Mouse (Mus musculus) embryo, embryonic 11.5 days (tissue): ENCODE measurements around the gene Tubb2b.
A peak's percentile ranks its signal among the peaks of the same experiment; 100 is the strongest.

ENCODE experiments used
- DNase-seq: peaks from one replicate; pipeline ENCODE4 v3.0.0-alpha.2; 2012; ENCODE audit warnings: low read depth, low spot score

The Tubb2b gene

DNA sequence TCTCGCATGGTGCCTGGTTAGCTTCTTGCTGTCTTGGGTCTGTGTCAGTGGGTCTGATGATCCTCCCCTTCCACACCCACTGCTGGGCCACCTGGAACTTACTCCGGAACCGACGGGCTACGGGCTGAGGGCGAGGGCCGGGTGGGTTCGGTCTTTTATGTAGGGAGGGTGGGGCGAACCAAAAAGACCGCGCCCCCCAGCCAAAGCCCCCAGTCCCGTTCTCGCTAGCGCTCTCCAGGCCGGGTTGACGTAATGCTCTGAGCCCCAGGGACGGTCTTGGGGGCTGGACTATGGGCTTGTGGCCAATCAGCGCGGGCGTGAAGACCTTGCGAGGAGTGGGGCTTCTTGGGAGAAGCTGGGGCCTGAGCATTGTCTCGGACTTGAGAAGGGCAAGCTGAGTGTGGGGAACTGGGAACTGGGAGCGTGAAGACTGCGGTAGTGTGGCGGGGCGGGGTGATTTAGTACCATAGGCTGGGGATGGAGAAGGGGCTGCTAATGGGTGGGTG, at the start of gene Tubb2b:
Gene Tubb2b, minus strand, starts transcription at position 241 of the 506 bp plus-strand sequence.
- peak; percentile 90 for DNase-seq

GRCm38 (mm10) chr13:34174025-34174424, 43.8 kb upstream of the Tubb2b start:
- no peak for DNase-seq

DNA sequence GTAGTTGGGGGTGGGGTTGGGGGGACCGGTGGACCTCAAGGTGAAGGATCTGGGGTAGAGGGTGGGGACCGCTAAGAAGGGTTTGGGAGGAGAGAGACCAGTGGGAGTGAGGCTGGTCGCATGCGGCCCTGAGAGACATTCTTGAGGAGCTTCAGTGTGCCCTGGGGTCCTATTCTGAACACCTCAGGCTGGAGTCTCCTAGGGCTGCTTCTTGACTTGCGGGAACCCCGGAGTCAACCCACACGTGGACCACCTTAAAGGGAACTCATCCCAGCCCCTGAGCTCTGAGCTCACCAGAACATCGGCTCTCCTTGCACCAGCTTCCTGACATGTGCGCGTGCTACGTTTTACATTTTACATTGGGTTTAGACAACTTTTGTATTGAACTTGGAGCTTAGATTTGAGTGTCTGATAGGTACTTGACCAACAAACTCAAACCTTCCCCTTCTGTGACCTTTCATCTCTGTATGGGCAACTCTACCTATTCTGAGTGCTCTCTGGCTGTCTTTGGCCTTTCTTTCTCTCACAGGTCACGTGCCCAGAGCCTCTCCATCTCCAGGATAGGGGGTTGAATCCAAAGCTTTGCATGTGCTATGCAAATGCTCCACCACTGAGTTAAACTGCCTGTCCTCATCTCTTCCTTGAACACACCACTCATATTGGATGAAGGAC, 33.2 kb upstream of the Tubb2b start:
- no peak for DNase-seq

- peak; percentile 89 for DNase-seq
Observed at GRCm38 (mm10) chr13:34162491-34163303, 32.4 kb upstream of the Tubb2b start, which contains the start of gene Psmg4. Gene Psmg4, plus strand, starts transcription at chr13:34162964.

GRCm38 (mm10) chr13:34159926-34160325, 29.7 kb upstream of the Tubb2b start:
- DNase-seq: no peak

DNA sequence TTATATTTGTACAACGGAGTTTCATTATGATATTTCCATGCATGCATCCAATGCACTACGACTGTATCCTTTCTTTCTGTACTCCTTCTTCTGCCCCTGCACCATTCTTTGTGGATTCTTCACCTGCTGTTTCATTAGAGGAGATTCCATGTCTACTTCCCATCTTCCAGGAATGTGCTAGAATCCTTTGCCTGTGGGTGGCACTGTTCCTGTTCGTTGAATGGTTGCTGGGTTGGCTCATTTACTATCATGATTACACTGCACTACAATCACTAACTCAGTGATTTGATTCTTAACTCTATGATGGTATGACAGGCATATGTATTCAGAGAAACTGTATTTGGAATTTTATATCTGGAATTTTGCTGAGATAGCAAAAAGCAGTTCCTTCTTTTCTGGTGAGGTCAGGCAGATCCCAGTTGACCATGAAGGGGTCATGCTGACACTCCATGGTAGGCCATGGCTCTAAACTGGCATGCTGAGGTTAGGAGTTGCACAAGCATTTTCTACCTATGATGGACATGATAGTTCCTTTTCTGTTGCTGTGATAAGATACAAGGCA, 27.4 kb upstream of the Tubb2b start:
- DNase-seq: no peak

- no peak for DNase-seq
Observed at GRCm38 (mm10) chr13:34156840-34157185, 26.5 kb upstream of the Tubb2b start.

GRCm38 (mm10) chr13:34156133-34156839, 26.0 kb upstream of the Tubb2b start:
- no peak for DNase-seq

DNA sequence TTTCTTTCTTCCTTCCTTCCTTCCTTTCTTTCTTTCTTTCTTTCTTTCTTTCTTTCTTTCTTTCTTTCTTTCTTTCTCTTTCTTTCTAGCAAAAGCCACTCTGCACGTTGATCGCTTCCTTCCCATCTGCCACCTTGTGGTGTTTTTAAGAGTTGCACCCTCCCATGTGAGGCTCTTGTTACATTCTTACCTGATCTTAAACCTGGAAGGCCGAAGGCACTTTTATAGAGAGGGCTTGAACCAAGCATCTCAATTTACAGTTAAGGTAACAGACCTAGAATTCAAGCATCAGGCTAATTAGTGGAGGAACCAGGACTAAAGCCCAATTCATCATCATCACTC, 24.6 kb upstream of the Tubb2b start:
- peak; percentile 58 for DNase-seq

- peak; percentile 51 for DNase-seq
Observed at GRCm38 (mm10) chr13:34154217-34154930, 24.1 kb upstream of the Tubb2b start.

DNA sequence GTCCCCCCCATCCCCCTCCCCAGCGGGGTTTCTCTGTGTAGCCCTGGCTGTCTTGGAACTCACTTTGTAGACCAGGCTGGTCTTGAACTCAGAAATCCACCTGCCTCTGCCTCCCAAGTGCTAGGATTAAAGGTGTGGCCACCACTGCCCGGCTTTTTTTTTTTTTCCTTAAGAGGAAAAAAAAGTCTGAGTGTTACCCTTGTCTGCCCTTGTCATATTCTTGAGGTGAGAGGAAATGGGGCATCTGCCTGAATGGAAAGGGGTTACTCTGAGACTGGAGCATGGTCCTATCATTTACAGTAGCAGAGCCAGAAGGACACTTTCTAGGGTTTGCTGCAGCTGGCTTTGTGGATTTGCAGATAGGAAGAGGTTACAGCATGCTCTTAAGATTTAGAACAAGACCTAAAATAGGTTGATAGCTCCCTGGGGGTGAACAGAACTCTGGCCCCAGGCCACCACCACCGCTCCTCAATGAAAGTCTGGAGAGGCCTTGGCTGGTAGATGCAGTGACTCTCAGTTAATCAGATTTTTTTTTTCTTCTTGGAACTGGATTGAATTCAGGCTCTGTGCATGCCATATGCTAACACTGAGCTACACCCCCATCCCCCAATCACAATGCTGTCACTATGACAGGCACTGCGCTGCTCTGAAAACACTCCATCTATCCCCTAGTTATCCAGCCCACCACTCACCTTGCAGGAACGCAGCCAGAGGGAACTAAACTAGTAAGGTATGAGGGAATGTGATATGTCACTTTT, 23.2 kb upstream of the Tubb2b start:
- no peak for DNase-seq

DNA sequence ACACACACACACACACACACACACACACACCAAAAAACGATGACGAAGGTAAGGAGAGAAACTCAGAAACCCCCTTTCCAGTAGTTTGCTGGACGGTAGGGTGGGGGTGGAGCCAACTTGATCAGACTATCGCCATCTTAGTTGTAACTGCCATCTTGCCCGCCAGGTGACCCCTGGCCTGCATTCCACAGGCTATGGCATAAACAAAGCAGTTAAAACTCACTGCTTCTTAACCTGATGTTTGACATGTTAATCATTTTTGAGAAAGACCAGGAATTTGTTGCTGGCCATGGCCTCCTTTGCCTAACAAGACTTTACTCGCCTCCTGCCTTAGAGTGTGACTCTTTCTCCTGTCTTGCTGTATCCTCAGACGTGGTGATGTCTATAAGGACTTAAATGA, 22.4 kb upstream of the Tubb2b start:
- no peak for DNase-seq

DNA sequence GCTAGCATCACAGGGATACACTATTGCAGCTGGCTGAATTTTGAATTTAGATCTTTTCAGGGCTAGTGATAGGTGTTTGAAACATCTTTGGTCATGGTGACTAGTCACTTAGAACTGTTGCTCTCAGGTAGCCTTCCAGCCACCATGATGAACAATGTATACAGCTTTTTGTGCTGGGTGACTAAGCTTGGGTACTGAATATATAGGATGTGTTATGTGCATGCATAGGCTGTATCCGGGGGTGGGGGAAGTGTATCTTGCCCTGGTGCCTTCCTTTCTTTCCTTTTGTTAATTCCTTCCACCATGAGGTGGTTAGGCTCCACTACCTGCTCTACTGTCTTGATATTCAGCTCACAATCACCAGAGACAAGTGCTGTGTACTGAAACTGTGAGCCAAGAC, 21.2 kb upstream of the Tubb2b start:
- DNase-seq: no peak

GRCm38 (mm10) chr13:34150271-34151027, 20.2 kb upstream of the Tubb2b start:
- no peak for DNase-seq

DNA sequence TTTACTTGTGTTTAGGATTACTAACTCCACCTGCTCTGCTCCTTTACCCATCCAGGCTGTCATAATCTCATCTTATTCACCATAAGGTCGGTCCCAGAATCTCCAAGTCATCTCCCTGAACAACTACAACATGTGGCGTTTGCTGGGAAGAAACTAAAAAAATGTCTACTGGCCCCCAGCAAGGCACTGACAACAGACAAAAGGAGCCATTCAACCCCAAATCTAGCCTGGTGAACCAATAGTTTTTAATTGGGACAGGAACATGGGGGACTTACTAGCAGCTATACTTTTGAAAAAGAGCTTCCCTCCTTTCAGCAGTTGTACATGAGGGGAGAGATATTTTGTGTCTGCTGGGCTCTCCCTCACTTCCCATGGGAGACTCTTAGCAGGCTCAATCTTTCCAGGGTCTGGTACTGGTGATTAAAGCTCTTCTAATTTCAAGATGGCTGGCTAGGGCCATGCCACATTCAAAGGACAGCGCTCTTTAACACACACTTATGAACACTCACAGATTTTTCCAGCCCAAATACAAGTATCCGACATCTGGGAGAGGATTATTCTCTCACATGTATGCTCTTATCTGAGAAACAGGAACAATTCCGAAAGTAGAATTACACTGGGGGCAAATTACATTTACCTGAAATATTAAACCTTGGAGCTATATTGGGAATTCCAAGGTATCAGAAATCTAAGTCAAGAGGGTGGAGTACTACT, 19.4 kb upstream of the Tubb2b start:
- no peak for DNase-seq

DNA sequence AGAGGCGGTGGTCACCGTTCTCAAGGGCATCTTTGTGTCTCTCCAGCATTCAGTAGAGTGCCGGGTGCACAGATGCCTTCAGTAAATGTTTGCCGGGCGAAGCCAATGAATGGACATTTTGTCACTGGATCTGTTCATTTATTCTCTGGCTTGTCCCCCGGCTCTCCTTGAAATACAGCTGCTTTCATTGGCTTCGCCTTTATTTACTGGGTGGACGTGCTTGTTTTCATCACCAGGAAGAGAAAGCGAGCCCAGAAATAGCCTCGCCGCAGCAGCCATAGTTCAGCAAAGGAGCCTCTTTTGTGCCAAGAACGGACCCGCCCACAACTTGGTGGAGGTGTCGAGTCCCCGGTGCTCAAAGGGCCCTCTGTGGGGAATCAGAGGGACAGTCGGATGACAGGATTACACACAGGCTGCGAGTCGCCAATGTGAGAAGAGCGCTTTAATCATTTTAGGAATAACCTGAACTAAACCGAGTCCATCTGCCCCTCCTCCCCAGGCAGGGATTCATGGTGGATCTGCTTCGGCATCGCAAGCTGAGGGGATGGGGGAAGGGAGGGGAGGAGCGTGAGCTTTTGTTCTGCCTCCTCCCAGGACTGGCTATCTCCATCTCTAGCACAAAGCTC, 18.6 kb upstream of the Tubb2b start:
- DNase-seq: peak; percentile 59

DNA sequence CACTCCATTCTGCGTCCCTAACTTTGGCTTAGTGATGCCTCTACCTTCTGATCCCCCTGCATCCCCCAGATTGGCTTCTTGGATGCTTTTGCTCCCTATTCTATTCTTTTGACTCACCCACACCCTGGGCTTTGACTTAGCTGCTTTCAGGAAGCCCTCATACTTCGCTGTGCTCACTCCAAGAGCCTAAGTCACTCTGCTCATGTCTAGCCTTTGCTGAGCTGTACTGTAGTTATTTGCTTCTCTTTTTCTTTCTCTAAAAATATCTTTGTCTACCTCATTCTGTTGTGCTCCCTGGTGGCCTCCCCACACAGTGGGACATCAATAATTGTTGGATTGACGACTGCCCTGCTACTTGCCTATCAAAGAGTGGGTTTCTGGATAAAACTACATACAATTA, 17.9 kb upstream of the Tubb2b start:
- DNase-seq: no peak

DNA sequence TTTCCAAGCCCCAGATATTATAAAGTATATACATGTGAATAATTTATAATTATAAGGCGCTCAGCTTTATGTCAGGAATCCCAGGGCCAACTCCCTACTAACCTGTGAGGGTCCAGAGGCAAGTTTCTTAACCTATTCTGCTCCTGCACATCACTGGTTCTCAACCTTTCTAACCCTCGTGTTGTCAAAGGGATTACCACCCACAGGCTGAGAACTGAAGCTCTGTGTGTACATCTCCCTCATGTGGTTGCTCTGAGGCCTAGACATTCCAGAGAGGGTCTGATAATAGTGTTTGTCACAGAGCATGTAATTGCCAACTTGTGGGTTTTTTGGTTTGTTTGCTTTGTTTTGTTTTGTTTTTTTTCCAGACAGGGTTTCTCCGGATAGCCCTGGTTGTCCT, 16.6 kb upstream of the Tubb2b start:
- no peak for DNase-seq

- DNase-seq: no peak
Observed at GRCm38 (mm10) chr13:34143389-34143788, 13.1 kb upstream of the Tubb2b start.
